Mouse (Mus musculus): ENCODE measurements around the gene Hoxb8.
A peak's percentile ranks its signal among the peaks of the same experiment; 100 is the strongest.

Gene Hoxb8

DNA sequence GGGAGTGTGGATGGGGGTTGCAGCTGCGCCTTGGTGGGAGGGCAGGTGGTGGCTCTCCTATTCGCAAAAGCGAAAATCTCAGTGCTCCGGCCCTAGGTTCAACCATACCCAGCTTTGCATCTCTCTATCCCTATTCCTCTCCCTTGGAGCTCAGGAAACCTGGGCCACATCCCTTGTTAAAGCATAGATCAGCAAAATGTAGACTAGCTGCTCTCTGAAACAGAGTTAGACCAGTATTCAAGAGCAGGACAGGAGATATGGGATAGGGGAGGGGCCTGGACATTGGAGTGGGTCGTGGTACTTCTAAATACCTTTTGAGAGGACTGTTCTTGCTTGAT, 33.6 kb downstream of the Hoxb8 start:
- DNase-seq (ENCODE audit: low read depth) = no peak

DNA sequence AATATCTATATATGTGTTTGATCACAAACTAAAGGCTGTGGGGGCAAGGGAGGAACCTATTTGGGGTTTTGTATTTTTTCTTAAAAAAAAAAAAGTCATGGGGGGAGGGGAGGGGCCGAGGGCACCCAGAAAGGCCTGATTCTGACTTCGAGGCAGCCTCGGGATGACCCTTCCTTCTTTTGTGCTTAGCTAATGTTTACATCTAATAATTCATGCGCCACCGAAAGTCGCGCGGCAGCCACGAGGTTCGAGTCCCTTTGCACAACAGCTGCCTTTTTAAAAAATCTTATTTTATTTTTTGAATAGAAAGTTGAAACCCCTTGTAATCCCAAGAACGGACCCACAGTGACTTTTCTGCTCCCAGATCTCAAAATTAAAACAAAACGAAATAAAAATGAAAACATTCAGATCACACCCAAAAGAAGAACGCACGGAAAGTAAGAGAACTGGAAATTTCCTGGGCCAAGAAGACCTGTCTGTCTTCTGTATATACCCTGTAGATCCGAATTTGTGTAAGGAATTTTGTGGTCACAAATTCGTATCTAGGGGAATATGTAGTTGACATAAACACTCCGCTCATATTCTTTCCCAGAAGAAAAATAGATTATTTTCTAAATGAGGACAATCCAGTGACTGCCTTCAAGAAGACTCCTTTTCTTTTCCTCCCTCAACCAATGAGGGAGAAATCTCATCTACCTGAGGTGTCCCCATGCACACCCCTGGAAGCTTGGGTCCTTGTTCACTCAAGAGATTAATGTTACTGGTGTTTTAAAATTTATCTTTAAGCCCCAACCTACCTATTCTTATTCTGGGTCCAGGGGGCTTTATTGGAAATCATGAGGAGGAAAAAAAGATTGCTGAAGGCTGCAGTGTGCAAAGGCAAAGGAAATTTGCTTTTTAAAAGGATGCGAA, 35.2 kb downstream of the Hoxb8 start:
- DNase-seq (ENCODE audit: low read depth) = peak; percentile 12

DNA sequence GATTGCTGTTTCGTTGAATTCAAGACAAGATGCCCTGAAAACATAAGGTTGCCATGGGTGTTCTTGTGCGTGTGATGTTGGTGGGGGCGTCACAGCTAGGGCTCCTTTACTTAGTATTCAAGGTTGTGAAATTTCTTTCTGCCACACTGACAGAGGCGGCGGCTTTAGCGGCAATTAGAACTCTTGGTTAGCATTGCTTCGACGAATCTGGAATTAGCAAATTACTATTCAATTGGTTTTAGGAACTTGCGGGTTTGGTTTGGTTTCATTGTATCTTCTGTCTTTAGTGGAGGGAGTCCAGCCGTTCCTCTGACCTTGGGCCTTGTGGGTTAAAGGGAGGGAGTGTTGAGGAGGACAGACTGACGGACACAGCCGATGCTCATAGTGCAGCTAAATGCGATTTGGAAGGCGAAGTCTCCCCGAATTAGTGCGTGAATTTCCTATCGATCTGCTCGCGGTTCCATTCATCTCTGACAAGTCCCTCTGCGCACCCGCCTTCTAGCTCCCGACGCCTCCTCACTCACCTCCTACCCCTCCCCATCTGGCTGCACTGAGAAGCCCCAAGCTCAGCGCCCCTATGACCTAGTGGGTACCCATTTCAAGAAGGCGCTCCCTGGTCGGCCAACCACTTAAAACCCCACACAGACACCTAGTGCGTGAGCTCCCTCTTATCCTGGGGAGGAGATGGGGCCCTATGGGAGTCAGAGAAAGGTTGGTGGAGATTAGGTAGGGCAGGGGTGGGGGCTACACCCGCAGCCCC, 36.1 kb downstream of the Hoxb8 start, which contains the start of gene Hoxb4:
Gene Hoxb4 (plus strand): TSS at position 660 of the 760 bp plus-strand sequence.
- no peak for DNase-seq (ENCODE audit: low read depth)

DNA sequence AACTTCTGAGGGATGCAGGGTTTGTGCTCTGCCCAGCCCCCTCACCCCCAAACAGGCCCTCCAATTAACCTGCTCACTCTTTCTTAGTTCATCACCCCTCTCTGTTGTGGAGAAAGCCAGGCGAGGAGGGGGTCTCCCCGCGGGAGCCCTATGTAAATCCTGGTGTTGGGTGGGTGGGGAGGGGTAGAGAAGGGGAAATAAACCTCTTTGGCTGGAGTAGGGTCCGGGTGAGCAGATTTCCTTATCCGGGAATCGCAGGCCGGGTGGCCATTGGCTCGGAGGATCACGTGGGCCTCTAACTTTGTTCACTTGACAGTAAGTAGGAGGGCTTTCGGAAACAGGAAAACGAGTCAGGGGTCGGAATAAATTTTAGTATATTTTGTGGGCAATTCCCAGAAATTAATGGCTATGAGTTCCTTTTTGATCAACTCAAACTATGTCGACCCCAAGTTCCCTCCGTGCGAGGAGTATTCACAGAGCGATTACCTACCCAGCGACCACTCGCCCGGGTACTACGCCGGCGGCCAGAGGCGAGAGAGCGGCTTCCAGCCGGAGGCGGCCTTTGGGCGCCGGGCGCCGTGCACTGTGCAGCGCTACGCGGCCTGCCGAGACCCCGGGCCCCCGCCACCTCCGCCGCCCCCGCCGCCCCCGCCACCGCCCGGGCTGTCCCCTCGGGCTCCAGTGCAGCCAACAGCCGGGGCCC, 36.8 kb downstream of the Hoxb8 start:
- peak; percentile 83 for DNase-seq (ENCODE audit: low read depth)

DNA sequence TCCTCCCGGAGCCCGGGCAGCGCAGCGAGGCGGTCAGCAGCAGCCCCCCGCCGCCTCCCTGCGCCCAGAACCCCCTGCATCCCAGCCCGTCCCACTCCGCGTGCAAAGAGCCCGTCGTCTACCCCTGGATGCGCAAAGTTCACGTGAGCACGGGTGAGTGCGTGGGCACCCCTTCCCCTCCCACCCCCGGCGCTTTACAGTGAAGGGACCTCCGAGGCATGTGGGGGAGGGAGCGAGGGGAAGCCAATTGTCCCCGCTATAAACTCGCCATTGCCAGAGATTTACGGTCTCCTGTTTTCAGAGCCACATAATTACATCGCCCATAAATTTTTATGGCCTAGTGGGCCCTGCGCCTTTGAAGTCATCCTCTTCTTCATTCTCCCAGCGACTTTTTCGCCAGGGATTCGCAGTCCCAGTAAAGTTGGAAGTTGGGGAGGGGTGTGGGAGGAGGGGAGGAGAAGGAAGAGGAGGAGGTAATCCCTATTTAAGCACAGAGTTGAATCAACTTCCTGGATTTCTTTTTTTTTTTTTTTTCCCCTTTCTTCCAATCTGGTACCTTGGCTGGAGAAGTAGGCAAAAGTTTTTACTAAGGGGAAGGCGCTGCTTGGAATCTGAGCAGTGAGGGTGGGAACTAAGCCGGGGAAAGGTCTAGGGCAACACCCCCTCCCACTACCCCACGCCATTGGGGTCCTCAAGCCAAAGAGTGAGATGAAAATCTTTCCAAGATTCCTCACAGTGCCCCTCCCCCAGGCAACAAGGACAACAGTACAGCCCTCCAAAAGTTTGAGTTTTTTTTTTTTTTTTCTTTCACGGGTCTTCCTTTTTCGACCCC, 37.6 kb downstream of the Hoxb8 start:
- DNase-seq (ENCODE audit: low read depth) = peak; percentile 48

DNA sequence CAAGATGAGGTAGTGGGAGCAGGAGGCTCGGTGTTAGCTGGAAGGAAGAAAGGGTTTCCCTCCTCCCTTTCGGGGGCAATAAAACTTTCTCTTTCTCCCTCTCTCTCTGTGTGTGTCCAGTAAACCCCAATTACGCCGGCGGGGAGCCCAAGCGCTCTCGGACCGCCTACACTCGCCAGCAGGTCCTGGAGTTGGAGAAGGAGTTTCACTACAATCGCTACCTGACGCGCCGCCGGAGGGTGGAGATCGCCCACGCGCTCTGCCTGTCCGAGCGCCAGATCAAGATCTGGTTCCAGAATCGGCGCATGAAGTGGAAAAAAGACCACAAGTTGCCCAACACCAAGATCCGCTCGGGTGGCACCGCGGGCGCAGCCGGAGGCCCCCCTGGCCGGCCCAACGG, 38.2 kb downstream of the Hoxb8 start:
- peak; percentile 38 for DNase-seq (ENCODE audit: low read depth)

DNA sequence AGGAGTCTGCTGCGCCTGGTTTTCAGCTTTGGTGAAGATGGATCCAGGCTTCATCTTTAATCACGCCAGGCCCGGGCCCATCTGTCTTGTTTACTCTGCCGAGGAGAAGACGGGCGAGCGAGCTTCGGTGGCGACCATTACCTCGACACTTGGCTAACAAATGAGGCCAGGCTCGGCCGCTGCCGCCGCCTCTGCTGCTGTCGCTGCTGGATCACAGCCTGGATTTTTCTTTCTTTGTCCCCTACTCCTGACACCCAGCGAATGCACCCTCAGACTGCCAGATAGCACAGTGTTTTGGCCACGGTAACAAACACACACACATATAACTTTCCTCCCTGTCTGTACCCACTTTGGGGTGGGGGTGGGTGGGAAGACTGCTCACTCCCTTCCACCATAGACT, 39.0 kb downstream of the Hoxb8 start:
- no peak for DNase-seq (ENCODE audit: low read depth)

DNA sequence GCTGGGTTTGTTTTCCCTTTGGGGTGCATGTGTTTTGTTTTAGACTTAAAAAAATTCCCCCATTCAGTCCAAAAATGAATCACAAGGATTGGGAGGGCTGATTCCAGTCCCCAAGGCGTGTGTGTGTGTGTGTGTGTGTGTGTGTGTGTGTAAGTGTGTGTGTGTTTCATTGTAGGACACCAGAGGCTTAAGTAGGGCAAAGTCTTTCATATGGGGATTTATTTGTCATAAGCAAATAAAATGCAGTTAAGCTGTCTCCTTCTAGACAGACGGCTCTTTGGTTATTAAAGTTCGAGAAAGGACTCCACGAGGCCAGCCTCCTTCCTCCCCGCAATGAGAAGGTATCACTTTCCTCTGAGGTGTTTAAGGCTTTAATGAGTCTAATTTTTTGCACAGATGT, 40.1 kb downstream of the Hoxb8 start:
- DNase-seq (ENCODE audit: low read depth) = no peak

DNA sequence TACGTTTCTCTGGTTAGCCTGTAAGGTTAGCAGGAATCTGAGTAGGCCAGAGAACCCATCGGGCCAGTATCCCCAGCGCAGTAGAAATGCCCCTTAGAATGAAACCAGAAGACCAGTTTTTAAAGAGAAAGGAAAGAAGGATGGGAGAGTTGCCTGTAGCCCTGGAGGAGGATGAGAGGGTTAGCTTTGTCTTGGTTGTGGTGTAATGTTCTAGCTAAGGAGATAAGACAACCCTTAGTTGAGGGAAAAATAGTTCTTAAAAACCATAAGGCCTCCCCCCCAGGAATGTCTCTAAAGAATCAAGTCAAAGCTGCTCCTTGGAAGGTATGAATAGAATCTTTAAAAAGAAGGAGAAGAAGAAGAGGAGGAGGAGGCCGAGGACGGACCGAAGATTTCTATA, 41.0 kb downstream of the Hoxb8 start:
- no peak for DNase-seq (ENCODE audit: low read depth)

DNA sequence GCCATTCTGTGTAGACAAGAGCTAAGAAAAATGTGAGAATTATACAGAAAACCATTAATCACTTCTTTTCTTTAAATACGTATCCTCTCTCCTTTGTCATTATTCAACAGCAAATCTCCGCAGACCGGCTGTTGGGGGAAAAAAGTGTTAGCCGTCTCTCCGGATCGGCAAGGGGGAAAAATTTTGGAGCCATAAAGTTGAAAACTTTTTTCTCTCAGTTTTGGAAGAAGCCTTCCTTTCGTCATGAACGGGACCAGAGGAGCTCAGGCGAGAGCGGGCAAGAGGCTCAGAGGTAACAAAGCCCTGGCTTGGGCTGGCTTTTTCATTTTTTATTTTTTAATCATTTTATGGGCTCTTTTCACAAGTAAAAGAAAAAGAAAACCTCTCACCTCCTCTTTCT, 41.4 kb downstream of the Hoxb8 start, which contains the start of gene Hoxb3:
Gene Hoxb3 (plus strand): TSS at position 173 of the 400 bp plus-strand sequence.
- DNase-seq (ENCODE audit: low read depth) = no peak

DNA sequence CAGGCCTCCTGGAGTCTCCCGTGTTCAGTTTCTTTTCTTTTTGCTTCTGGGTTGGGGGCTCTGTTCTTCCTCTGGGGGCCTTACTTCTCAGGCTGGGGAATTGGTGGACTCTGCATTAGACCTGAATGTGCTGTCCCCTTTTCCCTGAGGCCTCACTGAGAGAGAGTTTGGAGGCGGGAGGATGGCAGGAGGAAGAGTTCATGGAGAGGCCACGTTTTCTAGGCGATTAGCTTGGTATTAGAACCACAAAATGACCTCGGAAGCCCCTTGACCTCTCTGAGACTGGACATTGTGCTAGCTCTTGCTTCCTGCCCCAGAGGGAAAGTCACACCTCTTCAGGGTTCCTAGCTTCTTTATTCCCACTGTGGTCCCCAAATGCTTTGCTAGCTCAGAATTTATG, 42.4 kb downstream of the Hoxb8 start:
- no peak for DNase-seq (ENCODE audit: low read depth)

DNA sequence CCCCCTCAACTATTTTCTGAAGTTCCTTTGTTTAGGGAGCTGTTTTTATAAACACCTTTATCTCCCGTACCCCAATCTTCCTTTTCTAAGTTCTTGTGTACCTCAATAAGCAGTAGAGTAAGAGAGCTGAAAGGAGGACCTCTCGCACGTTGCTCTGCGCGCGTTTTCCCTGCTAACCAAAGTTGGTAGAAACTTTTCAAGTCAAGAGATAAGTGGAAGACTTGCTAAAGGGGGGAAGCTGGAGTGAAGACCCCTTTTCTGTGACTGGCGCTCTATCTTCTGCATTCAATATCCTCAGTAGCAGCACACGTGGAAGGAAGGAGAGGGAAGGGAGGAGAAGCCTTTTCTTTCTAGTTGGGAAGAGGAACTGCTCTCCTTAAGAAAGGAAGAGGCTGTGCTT, 43.3 kb downstream of the Hoxb8 start:
- no peak for DNase-seq (ENCODE audit: low read depth)

DNA sequence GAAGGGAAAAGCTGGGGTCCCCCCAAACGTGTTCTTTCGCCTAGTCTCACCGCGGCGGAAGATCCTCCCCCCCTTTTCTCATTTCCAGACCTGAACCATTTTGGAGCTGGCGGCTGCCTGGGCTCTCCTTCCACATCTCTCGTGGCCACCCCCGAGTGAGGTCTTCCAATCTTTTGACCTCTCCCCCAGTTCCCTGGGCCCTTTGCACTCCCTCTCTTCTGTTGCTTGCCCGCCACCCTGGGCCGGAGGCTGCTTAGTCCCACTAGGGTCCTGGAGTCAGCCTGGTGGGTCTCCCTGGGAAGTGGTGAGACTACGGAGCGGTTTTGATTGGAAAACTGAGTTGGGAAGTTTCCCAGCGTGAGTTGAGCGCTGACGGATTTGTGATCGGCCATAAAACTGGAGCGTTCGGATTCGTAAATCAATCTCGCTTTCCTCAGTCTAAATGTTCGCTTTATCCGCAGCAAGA, 44.1 kb downstream of the Hoxb8 start:
- no peak for DNase-seq (ENCODE audit: low read depth)

DNA sequence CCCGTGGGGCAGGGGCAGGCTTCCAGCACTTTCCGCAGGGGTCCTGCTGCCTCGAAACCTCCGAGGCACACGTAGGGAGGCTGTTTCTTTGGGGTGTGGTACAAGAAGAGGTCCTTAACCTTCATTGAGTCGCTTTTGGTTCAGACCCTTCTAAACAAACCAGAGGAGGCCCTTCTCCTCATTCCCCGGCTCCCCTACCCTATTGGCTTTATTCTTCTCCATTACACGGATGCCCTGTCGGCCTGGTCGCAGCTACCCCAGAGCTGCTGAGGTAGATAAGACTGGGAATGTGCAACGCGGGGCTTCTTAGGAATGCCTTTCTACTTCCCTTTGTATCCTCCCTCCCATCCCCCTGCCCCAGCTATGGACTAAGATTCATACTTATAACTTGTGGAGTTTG, 45.0 kb downstream of the Hoxb8 start:
- no peak for DNase-seq (ENCODE audit: low read depth)

DNA sequence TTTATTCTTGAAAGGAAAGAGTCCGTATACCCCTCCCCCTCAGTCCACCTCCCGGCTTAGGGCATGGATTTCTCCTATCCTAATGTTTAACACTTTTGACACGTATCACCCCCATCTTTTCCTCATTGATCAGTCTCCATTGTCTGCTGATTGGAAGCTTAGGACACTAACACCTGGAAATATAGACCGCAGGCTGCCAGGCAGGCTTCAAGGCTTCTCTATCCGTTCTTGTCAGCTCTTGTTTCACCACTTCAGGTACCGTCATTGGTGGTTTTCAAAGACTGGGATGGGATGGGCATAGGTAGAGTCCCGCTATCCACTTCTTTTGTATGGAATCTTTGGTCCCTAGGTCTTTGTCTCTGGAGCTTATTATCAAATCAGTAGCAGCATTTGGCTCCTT, 45.4 kb downstream of the Hoxb8 start:
- no peak for DNase-seq (ENCODE audit: low read depth)

DNA sequence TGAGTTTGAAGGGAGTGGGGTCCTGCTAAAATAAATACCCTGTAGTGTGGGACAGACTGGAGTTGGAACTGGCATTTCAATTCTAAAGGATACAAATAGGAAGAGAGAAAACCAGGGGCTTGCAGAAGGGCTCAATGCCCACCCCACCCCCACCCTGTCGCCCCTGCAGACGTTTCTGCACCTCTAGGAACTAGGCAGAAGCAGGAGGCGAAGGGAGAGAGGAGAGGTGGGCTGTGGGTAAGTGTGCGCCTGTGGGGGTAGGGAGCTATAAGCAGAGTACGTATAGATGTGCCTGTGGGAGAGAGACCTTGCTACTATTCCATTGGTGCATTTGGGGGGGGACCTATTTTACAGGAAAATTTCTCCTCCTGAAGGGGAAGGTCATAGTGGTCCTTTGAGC, 46.0 kb downstream of the Hoxb8 start:
- no peak for DNase-seq (ENCODE audit: low read depth)

DNA sequence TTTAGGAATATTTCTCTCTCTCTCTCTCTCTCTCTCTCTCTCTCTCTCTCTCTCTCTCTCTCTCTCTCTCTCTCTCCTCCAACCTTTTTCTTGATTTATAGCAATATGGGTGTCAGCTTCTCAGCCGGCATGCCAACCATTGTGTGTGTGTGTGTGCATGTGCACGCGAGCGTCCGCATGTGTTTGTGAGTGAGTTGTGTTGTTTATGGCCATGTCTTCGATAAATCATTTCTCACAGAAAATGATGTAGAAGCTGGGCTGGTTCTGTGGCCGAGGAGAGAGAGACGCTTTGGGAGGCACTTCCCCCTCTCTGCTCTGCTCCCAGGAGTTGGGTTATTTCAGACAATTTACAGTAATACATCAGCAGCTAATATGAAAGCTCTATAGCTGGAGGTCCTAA, 46.9 kb downstream of the Hoxb8 start:
- DNase-seq (ENCODE audit: low read depth) = no peak

DNA sequence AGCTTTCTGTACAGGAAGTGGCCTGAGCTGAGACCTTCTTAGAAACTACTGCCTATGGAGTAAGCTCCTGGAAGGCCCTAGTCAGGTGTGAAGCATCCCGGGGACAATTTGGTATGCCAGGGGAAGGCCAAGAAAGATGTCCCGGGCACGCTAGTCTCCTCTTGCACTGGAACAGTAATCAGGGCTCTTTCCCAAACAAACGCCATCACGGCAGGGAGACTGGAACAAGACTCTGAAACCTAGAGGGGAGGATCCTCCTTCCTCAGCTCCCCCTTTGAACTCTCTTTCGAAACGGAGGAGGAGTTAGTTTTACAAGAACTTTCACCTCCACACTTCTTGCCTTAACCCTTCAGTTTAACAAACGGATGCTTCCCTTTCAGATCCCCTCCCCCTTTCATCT, 50.4 kb downstream of the Hoxb8 start:
- no peak for DNase-seq (ENCODE audit: low read depth)

DNA sequence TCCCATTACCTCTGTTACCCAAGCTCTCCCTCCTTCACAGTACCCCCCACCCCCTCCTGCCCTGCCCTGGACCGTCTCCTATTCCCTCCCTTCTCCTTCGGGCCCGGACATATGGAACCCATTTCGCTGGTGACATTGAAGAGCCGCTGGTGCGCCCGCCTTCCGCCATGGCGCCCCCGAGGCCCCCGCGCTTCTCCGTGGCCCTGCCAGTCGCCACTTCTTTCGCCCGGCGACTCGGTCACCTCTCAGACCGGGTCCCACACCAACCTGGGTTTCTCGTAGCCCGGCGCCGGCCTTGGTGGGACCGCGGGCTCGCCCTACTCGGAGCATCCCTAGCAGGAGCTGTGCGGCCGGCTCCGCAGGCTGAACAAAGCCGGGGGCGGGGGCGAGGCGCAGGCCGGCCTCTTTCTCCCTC, 50.9 kb downstream of the Hoxb8 start:
- DNase-seq (ENCODE audit: low read depth) = no peak

DNA sequence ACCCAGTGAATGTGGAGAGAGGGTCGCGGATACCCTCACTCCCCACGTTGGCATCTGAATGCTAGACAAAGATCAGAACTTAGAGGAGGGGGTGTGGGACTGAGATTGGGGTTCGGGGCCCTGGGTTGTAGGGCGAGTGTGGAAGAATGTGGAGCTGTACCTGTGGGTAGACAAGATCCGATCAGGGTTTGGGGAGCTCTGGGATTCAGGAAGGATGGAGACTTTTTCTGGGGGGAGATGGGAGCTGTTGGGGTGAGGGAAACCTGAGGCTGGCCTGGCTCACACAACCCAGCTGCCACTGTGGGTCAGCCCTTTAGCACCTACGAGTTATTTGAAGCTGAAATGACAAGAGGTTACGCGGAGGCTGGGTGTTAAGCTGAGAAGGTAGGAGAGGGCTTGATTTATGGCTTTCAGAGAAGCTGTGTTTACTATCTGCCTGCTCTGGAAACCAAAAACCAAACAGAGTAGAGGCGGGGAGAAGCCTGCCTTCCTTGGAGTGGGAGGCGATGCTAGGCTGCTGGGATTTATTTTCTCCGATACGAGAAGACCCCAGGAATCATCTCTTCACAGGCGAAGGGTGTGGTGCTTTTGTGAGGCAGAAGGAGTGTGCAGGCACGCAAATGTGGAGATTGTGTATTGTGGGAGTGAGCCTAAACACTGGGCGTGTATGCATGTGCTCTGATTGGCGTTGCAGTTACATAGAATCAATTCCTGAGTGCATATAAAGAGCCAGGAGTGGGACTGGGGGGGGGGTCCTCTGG, 51.7 kb downstream of the Hoxb8 start:
- no peak for DNase-seq (ENCODE audit: low read depth)

DNA sequence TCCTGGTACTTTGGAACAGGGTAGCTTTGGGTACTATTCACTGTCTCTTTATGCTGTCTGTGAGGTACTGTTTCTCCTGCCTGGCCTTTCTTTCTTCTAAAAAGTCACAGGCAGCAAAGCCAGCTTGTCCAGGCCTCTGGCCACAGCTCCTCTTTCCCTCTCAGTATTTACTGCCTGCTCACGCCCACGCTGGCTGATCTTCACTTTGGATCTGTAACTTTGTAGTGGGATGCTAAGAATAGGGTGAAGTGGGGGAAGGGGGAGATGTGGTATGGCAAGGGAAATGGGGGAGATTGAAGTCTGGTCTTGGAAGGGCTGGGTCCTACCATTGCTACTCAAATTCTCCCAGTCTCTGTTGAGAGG, 52.3 kb downstream of the Hoxb8 start:
- DNase-seq (ENCODE audit: low read depth) = no peak
